Mouse (Mus musculus) embryonic facial prominence, embryonic 12.5 days (tissue): ENCODE measurements around the gene Wdr72. TPM values are rescaled to one million over a fixed set of nuclear protein-coding genes. Genes with fewer than 3 reads are reported as not detected.

Source experiments
- ATAC-seq: fragments of 200-750 bp; cut with Nextera tagmentation; 2 replicates; pipeline ENCODE4 v1.8.0; 2017; ENCODE audit not compliant: insufficient number of reproducible peaks, insufficient read depth, low FRiP score, low TSS enrichment
- H3K27ac ChIP-seq: fragments of 300-500 bp; sonication (generic); 2 replicates; pipeline ENCODE4 v1.5.1; 2016; ENCODE audit warnings: mild to moderate bottlenecking
- H3K27me3 ChIP-seq: fragments of 300-500 bp; sonication (generic); 2 replicates; pipeline ENCODE4 v1.6.1; 2016; ENCODE audit warnings: mild to moderate bottlenecking, moderate library complexity
- H3K36me3 ChIP-seq: fragments of 300-500 bp; sonication (generic); 2 replicates; pipeline ENCODE4 v1.6.1; 2016; ENCODE audit warnings: mild to moderate bottlenecking
- H3K4me1 ChIP-seq: fragments of 300-500 bp; sonication (generic); 2 replicates; pipeline ENCODE4 v1.6.1; 2016
- H3K4me2 ChIP-seq: fragments of 300-500 bp; sonication (generic); replicated peaks from 2 replicates; pipeline ENCODE4 v1.6.1; 2016; ENCODE audit warnings: mild to moderate bottlenecking, moderate library complexity
- H3K4me3 ChIP-seq: fragments of 300-500 bp; sonication (generic); 2 replicates; pipeline ENCODE4 v1.5.1; 2016; ENCODE audit warnings: mild to moderate bottlenecking
- H3K9ac ChIP-seq: fragments of 300-500 bp; sonication (generic); 2 replicates; pipeline ENCODE4 v1.6.1; 2016; ENCODE audit warnings: mild to moderate bottlenecking, moderate library complexity
- H3K9me3 ChIP-seq: fragments of 300-500 bp; sonication (generic); 2 replicates; pipeline ENCODE4 v1.6.1; 2016; ENCODE audit warnings: mild to moderate bottlenecking, moderate library complexity
- WGBS: fragments of 180-500 bp; shearing (Covaris S2); methylation state at CpG from one replicate; pipeline ENCODE4 v1.1.7; 2016; 5-methylcytosine and 5-hydroxymethylcytosine counted together
- polyA plus RNA-seq: library from polyadenylated mRNA; unstranded; fragments of >200 nt; fragmentation: Nextera tagmentation; extraction: Ambion mirVana; gene quantifications from 2 replicates; pipeline ENCODE4 v1.2.1, GENCODE M21; 2016

Gene Wdr72
- polyA plus RNA-seq, 1 experiment from 2014 or later, result 0.31 TPM

DNA sequence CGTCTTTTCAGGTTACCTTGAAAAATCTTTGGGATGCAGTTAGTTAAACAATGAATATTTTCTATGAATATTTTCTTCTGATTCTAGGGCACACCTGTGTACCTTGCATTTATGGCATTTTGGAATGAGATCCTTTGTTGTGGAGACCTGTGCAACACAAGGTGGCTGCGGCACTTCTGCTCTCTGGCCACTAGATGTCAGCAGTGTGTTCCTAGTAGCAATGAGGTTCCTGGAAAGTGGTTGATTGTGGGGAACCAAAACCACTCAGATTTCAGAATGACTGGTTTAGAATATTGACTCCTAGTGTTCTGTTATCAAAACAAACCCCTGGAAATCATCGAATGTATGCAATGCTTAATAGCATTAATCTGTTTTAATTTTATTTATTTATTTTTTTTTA, 31.7 kb downstream of the Wdr72 start:
- 4% methylated on average over 3 of the region's 3 CpGs for WGBS
- Histone ChIP-seq H3K27me3 (no peaks in the 10 kb centered on the region), H3K4me3 (no peak overlapping the region), H3K9me3 (no peaks in the 10 kb centered on the region), H3K36me3 (no peaks in the 10 kb centered on the region), H3K4me2 (no peak overlapping the region), H3K9ac (no peak overlapping the region), H3K4me1 (no peaks in the 10 kb centered on the region), H3K27ac (no peak overlapping the region)
- no peak for ATAC-seq

DNA sequence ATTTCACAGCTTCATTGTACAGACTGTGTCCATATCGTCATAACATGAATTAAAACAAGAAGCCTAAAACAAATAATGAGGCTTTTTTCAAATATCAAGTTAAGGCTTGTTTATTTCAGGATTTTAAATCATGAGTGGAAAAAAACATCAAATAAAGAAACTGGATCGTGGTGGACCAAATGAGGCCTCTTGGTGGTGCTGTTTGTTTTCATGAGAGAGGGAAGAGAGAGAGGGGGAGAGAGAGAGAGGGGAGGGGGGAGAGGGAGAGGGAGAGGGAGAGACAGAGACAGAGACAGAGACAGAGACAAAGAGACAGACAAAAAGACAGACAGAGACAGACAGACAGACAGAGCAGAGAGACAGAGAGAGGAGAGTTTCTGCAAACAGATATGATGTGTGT, 32.5 kb downstream of the Wdr72 start:
- no peak overlapping the region for H3K4me3 ChIP-seq
- 52% methylated on average over 2 of the region's 2 CpGs for WGBS
- H3K4me2 ChIP-seq, result no peak overlapping the region
- H3K27ac ChIP-seq, result no peak overlapping the region
- no peaks in the 10 kb centered on the region for H3K36me3 ChIP-seq
- no peaks in the 10 kb centered on the region for H3K27me3 ChIP-seq
- H3K9me3 ChIP-seq, result no peaks in the 10 kb centered on the region
- no peak overlapping the region for H3K9ac ChIP-seq
- H3K4me1 ChIP-seq, result no peaks in the 10 kb centered on the region
- ATAC-seq, result no peak

DNA sequence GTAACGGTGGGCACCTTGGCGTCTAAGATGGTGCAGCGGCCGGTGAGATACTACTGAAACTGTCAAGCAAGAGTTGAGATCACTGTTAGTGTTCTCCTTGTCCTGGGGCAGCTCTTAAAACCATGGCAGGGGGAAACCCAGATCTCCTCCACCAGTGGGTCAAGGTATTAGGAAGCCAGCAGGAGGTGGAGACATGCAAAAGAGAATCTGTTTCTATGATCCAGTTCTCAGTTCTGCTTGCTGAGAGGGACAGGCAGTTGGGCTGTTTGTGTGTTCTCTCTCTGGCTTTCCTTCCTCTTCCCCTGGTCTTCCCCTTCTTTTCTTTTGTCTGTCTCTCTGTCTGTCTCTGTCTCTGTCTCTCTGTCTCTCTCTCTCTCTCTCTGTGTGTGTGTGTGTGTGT, 35.0 kb downstream of the Wdr72 start:
- Histone ChIP-seq H3K4me3 (no peak overlapping the region), H3K9me3 (no peaks in the 10 kb centered on the region), H3K9ac (no peak overlapping the region), H3K36me3 (no peaks in the 10 kb centered on the region), H3K27me3 (no peaks in the 10 kb centered on the region), H3K27ac (no peak overlapping the region), H3K4me1 (no peaks in the 10 kb centered on the region), H3K4me2 (no peak overlapping the region)
- WGBS, result 92% methylated on average over 4 of the region's 4 CpGs
- no peak for ATAC-seq

DNA sequence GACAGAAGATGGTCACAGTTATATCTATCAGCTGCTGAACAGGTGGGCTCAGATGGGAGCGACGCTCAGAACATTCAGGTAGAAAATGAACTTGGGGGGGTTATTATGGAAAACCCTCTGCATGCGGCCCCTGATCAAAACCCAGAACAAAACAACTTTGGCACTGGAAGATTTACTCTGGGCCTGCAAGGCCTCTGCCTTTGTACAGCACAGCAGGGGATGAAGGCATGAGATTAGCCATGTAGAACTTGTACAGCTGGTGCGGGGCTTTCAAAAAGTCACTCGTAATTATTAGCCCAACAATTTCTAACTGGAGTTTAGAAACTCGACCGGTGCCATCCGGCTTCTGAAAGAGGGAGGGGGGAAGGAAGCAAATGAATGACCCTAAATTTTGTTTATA, 38.1 kb downstream of the Wdr72 start:
- Histone ChIP-seq H3K36me3 (no peaks in the 10 kb centered on the region), H3K4me1 (no peaks in the 10 kb centered on the region), H3K9ac (no peak overlapping the region), H3K27me3 (no peaks in the 10 kb centered on the region), H3K9me3 (no peaks in the 10 kb centered on the region), H3K4me3 (no peak overlapping the region), H3K27ac (no peak overlapping the region), H3K4me2 (no peak overlapping the region)
- WGBS, result 68% methylated on average over 8 of the region's 8 CpGs
- ATAC-seq, result no peak

DNA sequence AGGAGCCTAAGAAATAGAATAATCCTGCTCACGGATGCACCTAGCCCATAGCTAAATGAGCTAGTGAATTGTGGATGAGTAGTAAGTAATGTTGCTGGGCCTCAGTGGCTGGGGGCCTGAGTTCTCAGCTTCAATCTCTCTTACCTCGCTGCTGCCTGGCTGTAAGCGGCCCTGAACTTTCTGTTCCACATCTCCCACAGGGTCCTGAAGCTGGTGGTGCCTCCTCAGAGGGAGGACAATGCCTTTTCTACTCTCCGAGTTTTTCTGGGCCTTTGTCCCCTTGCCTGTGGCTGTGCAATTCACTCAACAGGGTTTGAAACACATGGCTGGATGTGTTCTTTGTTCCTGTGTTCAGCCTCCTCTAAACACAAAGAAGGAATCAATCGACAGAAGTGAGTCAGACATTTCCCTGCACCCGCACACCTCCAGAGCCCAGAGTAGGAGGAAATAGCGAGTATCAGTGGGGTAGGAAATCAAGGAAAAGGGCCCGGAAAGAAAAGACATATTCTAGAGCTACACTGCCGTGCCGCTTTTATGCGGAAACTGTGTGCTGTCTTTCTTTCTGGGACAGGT, 50.3 kb downstream of the Wdr72 start:
- Histone ChIP-seq H3K36me3 (no peaks in the 10 kb centered on the region), H3K4me1 (0 out of 2 replicates have a peak, but pooled peaks cover 3% of the 10 kb centered on the region), H3K4me2 (no peak overlapping the region), H3K4me3 (no peak overlapping the region), H3K27ac (no peak overlapping the region), H3K9ac (no peak overlapping the region), H3K9me3 (no peaks in the 10 kb centered on the region), H3K27me3 (no peaks in the 10 kb centered on the region)
- 72% methylated on average over 11 of the region's 11 CpGs for WGBS
- no peak for ATAC-seq

DNA sequence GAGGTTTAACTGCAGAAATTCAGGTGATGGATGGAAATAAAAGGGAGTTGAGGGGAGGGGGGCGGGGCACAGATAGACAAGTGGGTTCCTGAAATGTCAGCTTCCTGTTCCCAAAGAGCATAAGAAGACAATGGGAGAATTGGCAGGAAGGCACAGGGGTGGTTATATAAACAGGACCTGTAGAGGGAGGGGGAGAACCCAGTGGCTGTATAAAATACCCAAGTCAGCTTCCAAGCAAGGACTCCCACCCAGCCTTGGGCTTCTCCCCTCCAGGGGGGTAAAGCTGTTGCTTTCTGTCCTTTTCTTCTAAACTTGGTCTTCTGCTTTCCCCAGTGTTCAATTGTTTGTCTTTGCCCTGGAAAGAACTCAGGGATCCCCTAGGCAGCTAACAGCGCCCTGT, 55.5 kb downstream of the Wdr72 start:
- H3K27ac ChIP-seq, result no peak overlapping the region
- no peak overlapping the region for H3K4me3 ChIP-seq
- no peak overlapping the region for H3K4me2 ChIP-seq
- 91% methylated on average over 2 of the region's 2 CpGs for WGBS
- H3K36me3 ChIP-seq, result no peaks in the 10 kb centered on the region
- ATAC-seq, result no peak
- H3K27me3 ChIP-seq, result no peaks in the 10 kb centered on the region
- H3K9ac ChIP-seq, result no peak overlapping the region
- no peaks in the 10 kb centered on the region for H3K9me3 ChIP-seq
- 0 out of 2 replicates have a peak, but pooled peaks cover 3% of the 10 kb centered on the region for H3K4me1 ChIP-seq

DNA sequence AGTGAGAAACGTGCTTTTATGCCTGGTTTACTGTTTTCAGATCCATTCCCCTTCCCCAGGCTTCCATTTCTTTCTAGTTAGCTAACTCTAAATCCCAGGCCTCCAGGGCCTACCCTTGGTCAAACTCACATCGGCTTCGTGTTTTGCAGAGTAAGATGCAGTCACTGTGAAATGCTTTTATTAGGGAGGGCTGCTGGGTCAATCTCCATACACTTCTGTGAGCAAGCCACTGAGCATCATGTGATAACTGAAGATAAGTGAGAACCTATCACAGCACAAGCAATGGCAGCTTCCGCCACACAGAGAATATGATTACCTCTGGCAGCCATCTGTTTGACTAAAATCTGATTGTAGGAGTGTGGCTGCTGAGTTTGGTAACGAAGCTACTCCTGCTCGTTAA, 59.7 kb downstream of the Wdr72 start:
- no peak overlapping the region for H3K4me3 ChIP-seq
- no peaks in the 10 kb centered on the region for H3K4me1 ChIP-seq
- H3K9ac ChIP-seq, result no peak overlapping the region
- ATAC-seq, result no peak
- no peak overlapping the region for H3K4me2 ChIP-seq
- H3K27ac ChIP-seq, result no peak overlapping the region
- H3K9me3 ChIP-seq, result no peaks in the 10 kb centered on the region
- whole genome bisulfite sequencing, result 60% methylated on average over 6 of the region's 6 CpGs
- no peaks in the 10 kb centered on the region for H3K36me3 ChIP-seq
- H3K27me3 ChIP-seq, result no peaks in the 10 kb centered on the region

DNA sequence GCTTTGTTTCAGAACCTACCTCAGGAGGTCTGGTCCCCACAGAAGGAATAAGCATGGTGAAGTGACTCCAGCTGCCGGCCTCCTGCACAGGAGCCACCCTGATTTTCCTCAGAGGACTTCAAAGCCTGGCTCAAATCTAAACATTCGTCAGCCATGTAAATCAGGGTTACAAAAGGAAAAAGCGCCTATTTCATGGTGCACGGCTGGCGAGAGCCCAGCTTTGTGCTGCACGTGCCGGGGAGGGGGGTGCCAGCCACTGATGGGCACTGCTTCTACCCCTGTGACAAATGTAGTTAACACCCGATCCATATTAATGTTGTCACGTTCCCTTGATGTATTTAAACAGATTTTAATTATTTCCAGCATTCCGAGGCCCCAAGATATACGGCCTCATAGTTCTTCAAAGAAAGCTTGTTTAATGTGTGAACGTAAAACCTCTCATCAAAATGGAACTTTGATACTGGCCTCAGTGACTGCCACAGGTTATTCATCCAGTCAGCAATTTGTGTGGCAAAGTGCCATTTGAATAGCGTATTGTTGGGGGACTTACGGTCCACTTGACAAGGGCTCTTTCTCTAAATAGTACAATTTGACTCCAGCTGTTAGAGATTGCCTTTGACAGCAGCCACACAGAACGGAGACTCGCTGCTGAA, 76.7 kb downstream of the Wdr72 start:
- Histone ChIP-seq H3K4me2 (peak overlapping the region; percentile 6; the same call in 1 of the 2 replicates), H3K4me3 (no peak overlapping the region), H3K27ac (no peak overlapping the region), H3K27me3 (no peaks in the 10 kb centered on the region), H3K4me1 (peaks cover 7% of the 10 kb centered on the region), H3K9me3 (no peaks in the 10 kb centered on the region), H3K9ac (no peak overlapping the region), H3K36me3 (no peaks in the 10 kb centered on the region)
- 23% methylated on average over 16 of the region's 16 CpGs for WGBS
- ATAC-seq, result no peak

DNA sequence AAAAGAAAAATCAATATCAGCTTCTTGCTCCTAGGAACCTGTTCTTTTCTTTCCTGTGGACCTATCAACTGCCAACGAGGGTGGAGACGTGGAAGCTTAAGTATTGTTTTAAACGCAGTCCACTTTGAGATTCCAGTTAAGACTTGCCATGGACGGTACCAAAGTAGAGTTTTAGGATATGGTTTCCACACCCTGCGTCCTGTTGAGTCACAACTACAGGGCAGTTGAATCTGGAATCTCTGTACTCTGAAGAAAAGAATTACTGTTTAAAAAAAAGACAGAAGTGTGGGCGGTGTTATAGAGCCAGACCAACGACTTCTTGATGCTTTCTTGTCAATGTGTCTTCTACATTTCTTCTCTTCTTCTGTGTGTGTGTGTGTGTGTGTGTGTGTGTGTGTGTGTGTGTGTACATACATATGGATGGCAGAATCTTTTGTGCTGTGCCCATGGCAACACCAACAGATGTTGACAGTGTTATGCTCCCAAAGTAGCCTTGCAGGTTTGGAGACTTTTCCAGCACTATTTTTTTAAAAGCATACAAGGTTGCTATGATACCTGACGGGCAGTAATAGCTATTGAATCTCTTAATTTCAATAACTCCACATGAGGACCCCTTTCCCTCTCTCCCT, 77.4 kb downstream of the Wdr72 start:
- 50% methylated on average over 8 of the region's 8 CpGs for WGBS
- ATAC-seq, result no peak
- no peaks in the 10 kb centered on the region for H3K27me3 ChIP-seq
- H3K27ac ChIP-seq, result no peak overlapping the region
- no peak overlapping the region for H3K4me3 ChIP-seq
- H3K4me1 ChIP-seq, result peaks cover 7% of the 10 kb centered on the region
- peak overlapping the region; percentile 6; the same call in 1 of the 2 replicates for H3K4me2 ChIP-seq
- no peaks in the 10 kb centered on the region for H3K36me3 ChIP-seq
- H3K9ac ChIP-seq, result no peak overlapping the region
- H3K9me3 ChIP-seq, result no peaks in the 10 kb centered on the region

DNA sequence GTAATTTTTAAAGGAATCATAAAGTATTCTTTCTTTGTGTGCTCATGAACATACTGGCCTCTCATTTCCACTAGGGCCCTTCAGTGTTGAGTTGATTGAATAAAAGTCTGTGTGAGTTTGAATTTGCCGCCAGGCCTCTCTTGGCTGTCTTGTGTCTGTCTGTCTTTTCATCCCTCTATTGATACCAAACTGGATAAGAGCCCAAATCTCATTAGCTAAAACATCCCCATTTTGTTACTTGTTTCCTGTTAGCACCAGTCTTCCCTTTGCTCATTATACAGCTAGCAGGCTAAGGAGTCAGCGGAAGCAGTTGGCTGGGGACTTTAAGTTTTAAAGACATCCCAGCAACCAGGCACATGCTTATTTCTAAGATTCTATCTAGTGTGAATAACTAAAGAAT, 84.7 kb downstream of the Wdr72 start:
- 86% methylated on average over 2 of the region's 2 CpGs for WGBS
- H3K4me3 ChIP-seq, result no peak overlapping the region

DNA sequence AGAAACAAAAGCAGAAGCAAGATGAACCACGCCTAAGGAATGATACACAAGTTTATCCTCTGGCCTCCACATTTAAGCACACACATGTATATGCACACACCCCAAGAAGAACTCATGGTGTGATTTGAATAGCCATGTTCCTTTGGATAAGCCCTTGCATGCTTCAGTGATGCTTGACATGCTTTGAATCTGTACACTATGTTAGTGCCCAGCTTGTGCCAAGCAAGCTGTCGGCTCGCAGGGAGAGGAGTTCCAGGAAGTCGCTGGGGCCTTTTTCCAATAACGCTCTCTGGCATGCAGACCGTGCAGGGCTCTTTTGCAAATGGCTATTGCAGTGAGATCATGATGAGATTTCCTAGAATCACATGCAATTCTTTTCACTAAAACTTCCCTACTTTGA, 118.1 kb downstream of the Wdr72 start:
- no peak overlapping the region for H3K4me2 ChIP-seq
- H3K9me3 ChIP-seq, result no peaks in the 10 kb centered on the region
- no peak overlapping the region for H3K4me3 ChIP-seq
- WGBS, result 81% methylated on average over 6 of the region's 6 CpGs
- no peak overlapping the region for H3K27ac ChIP-seq
- H3K27me3 ChIP-seq, result no peaks in the 10 kb centered on the region
- H3K4me1 ChIP-seq, result 0 out of 2 replicates have a peak, but pooled peaks cover 4% of the 10 kb centered on the region
- ATAC-seq, result no peak
- H3K36me3 ChIP-seq, result no peaks in the 10 kb centered on the region
- no peak overlapping the region for H3K9ac ChIP-seq

More for the DNA sequence above, 84.7 kb downstream of the Wdr72 start:
- H3K27ac ChIP-seq, result no peak overlapping the region
- H3K9ac ChIP-seq, result no peak overlapping the region
- no peaks in the 10 kb centered on the region for H3K4me1 ChIP-seq
- H3K4me2 ChIP-seq, result no peak overlapping the region
- no peaks in the 10 kb centered on the region for H3K27me3 ChIP-seq
- no peaks in the 10 kb centered on the region for H3K36me3 ChIP-seq
- no peak for ATAC-seq
- no peaks in the 10 kb centered on the region for H3K9me3 ChIP-seq

DNA sequence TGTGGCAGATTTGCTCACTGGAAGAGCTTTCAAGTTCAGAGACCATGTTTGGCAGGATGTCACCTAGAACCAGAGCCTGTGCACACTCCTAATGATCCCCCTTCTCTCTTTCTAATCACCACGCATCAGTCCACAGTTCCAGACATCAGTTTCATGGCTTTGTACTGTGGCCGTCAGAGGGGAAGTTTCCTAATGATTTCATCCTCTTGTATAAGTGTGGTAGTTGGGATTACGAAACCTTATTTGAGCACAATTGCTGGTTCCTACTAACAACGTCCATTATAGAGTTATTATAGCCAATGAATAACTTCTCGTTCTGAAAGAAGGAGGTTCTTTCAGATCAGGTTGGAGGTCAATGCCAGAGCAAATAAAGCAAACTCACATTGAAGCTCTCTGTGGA, 131.1 kb downstream of the Wdr72 start:
- no peak for ATAC-seq
- no peak overlapping the region for H3K27ac ChIP-seq
- H3K9ac ChIP-seq, result no peak overlapping the region
- no peak overlapping the region for H3K4me2 ChIP-seq
- H3K9me3 ChIP-seq, result no peaks in the 10 kb centered on the region
- WGBS, result 75% methylated on average over 5 of the region's 5 CpGs
- H3K4me1 ChIP-seq, result no peaks in the 10 kb centered on the region
- H3K27me3 ChIP-seq, result no peaks in the 10 kb centered on the region
- no peak overlapping the region for H3K4me3 ChIP-seq
- H3K36me3 ChIP-seq, result no peaks in the 10 kb centered on the region
